Mouse (Mus musculus) cerebellum, adult 11 months (tissue): ENCODE data around the gene Acaca.
"Not testable (repeated sequence)": the region's sequence is repeated elsewhere in the genome, so short reads cannot be mapped to it uniquely, and the experiment has no call there.

Experiments used
- DNase-seq: peaks from one replicate; pipeline ENCODE4 v3.0.0; 2022

The Acaca gene

DNA sequence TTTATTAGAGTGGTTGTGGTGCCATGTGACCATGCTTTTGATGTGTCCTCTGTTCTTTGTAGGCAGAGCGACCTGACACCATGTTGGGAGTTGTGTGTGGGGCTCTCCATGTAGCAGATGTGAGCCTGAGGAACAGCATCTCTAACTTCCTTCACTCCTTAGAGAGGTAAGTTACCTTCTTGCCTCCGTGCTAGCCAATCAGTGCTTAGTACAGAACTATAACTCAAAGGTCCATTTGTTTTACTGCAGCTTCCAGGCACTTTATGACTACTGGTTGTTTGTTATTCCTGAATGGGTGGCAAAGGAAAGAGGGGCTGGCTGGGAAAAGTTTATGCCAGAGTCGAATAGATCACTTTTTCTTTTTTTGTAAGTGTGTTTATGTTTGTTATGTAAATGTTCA lies 121.7 kb downstream of the Acaca start:
- no peak for DNase-seq

DNA sequence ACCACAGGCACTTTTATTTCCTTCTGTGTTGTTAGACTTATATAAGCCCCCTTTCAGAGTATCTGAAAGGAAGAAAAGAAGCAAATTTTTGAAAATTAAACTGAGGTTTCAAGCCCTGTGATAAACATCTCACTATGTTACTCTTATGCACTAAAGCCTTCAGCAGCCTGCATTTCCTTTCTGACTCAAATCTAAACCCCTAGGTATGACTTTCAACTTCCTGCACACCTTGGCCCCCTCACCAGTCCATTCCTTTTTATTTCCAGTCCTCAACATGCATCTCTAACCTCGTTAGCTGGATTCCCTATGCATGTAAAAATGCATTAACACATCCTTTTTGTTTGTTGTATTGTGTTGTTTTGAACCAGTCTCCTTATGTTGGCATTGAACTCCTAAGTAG lies 123.0 kb downstream of the Acaca start:
- no peak for DNase-seq

DNA sequence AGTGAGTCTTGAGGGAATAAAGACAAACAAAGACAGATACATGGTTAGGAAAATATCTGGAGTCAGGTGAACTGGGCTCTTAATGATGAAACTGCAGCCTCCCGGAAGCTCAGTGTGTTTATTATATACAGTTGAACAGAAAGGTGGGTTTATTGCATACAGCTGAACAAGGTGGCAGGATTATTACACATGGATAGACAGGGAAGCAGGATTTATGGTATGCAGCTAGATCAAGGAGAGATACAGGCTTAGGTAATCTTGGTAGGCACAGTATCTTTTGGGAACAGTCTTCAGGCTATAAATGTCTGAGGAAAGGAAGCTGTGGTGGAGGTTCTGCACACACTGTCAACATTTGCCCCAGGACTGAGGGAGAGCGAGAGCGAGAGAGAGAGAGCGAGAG lies 126.4 kb downstream of the Acaca start:
- DNase-seq: no peak

DNA sequence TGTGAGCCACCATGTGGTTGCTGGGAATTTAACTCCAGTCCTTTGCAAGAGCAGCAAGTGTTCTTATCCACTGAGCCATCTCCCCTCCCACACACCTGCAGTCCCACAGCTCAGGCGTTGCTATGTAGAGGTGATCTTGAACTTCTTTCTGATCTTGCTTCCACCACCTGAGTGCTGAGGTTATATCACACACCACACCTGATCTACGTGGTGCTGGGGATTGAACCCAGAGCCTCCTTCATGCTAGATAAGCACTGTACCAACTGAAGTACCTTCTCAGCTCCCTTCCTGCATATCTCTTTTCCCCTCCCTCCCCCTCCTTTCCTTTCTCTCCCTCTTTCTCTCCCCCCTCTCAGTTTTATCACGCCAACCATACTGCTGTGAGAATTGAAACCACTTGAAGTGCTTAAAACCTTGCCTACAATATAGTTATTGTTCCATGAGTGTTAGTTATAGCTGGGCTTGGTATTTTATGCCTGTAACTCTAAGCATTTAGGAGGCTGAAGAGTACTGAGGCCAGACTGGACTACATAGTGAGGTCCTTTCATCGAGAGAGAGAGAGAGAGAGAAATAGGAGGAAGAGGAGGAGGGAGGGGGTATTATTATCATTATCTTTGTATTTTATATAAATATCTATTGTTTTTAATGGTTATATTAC lies 128.7 kb downstream of the Acaca start:
- DNase-seq: no peak

GRCm38 (mm10) chr11:84264490-84264889 lies 135.0 kb downstream of the Acaca start:
- no peak for DNase-seq

GRCm38 (mm10) chr11:84268068-84268467 lies 138.6 kb downstream of the Acaca start:
- DNase-seq: no peak

DNA sequence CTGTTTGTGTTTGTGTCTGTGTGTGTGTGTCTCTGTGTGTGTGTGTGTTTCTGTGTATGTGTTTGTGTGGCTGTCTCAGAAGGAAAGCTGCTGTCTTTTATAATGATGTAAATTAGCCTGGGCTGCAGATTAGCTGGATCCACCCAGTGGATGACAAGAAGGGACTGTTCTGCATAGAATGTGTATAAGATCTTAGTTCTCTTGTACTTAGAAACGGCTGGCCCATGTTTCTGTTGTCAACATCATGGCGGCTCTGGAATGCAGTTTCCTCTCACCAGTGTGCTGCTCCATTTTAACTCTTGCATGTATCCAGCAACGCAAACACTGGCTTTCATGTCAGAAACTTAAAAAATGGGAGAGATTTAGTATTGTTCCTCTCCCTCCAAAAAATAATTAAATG lies 141.0 kb downstream of the Acaca start:
- no peak for DNase-seq

DNA sequence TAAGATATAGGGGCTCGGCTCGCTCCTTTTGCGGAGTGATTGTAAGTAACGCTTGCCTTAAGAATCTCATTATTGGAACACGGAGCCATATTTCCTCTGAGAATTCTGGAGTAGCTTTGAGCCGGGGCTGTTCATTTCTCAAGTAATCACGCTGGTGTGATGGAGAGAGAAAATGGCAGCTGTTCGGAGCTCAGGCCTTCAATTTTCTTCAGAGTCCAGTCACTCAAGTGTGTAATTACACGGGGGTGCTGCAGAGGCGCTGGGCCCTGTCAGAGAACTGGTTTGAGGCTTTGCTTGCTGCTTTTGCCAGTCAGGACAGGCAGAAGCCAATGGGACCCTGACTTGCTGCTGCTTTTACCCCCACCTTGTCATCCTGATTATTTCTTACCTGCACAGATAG lies 142.5 kb downstream of the Acaca start:
- no peak for DNase-seq

DNA sequence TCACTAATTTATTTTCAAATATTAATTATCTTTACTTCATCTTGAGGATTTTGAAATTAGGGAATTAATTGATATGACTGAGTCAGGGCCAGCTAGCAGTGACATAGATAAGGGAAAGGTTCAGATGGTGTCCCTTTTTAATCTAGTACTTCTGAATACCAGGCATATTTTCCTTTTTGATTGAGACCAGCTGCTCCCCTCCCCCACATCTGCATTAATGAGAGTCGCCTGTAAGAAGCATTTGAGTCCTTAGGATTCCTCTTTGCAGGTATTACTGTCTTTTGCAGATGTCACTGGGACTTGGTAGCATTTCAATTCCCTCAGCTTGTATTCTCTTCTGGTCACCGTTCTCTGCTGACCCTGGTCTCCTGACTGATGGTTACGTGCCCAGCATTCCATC lies 143.1 kb downstream of the Acaca start:
- DNase-seq: no peak

- no peak for DNase-seq
These were observed 147.5 kb downstream of the Acaca start for GRCm38 (mm10) chr11:84276979-84277378.

DNA sequence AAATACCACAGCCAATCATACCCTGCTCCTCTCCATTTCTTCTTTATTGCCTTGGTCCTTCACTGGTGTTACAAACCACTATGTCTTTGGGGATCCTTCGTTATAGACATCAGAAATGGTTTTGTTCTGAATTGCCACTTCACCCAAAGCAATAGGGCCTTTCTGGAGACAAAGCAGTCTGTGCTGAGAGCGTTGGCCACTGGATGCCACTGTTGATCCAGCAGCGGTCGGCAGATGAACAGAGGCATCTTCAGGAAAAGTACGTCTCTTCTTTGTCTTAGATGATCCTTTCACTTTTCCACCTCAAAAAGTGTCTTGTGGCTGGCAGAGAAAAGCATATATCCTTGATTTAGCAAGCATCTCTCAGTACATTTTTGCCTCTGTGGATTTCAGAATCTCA lies 151.8 kb downstream of the Acaca start:
- DNase-seq: no peak

GRCm38 (mm10) chr11:84282944-84283703 lies 153.7 kb downstream of the Acaca start:
- DNase-seq: no peak

- DNase-seq: no peak
These were observed 161.3 kb downstream of the Acaca start for GRCm38 (mm10) chr11:84290781-84291180.

GRCm38 (mm10) chr11:84292532-84292931 lies 163.1 kb downstream of the Acaca start:
- DNase-seq: no peak

DNA sequence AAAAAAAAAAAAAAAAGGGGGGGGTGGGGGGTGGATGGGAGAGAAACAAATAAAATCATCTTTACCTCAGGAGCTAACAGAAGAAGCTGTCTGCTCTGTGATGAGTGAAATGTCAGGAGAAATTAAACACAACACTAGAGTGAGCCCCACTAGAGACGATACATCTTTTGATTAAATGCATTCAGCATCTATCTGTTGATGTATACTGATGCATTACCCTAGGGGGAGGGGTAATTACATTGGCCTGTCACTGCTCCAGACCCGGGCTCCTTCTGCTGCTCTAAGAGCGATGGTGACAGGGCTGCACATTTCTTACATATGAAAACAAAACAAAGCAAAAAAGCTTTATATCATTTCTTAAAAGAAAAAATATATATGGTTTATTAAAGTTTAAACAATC lies 163.8 kb downstream of the Acaca start:
- DNase-seq: no peak

DNA sequence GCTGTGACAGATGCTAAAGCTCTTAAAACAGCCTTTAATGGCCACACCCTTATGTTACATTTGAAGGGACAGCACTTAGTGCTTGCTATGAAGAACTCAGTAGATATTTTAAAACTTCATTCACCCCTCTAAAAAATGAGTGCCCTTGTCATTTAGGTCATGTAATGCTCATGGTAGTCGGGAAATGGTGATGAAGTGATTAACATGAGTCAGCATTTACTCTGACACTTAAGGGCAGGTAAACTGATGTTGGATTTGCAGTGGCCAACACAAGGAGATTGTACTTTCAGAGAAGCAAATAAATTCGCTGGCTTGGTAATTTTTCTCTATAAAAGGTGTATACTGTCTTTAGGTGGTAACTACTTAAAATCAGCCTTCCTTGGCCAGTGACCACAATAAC lies 166.9 kb downstream of the Acaca start:
- DNase-seq: no peak

DNA sequence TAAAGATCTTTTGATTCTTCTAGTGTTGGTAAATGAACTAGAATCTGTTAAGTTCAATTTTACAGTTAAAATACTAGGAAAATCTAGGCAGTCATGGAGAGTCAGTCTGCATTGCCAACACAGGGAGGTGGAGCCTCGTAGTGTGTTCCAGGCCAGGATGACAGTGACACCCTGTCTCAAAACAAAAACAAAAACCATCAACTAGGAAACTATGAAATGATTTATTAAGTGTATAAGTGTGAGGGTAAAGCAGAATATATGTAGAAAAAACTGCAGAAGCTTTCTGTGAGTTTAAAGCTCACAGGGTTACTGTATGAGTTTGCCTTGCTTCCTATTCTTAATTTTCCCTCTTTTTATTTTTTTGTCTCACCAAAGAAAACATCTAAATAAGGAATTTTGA lies 176.0 kb downstream of the Acaca start:
- DNase-seq: no peak

DNA sequence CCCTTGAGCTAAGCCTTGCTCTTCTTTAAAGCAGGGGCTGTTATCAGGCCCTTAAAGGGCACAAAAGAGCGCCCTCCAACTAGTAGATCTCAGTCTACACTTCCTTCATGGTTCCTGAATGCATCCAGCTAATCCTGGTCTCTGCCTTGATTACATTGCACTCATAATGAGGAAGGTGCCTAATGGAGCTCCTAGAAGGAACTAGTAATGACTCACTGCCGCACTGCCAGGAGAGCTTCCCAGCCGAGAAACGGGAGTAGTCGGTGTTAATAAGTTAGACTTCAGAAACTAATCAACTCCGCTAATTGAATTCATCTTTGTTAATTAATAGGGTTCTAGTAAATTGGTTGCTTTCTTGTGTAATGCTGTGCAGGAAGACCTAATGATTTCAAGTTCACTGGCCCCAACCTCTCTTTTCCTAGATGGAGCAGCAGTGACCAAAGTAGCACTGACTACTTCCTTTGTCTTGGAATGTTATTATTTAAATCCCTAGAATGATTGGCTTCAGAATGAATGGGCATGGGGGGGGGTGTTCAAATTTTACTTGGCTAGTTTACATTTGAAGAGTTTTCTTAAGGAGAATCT lies 176.8 kb downstream of the Acaca start:
- no peak for DNase-seq

- no peak for DNase-seq
These were observed 194.7 kb downstream of the Acaca start for GRCm38 (mm10) chr11:84324032-84324752.

- DNase-seq: no peak
These were observed 197.6 kb downstream of the Acaca start for GRCm38 (mm10) chr11:84327086-84327485.

DNA sequence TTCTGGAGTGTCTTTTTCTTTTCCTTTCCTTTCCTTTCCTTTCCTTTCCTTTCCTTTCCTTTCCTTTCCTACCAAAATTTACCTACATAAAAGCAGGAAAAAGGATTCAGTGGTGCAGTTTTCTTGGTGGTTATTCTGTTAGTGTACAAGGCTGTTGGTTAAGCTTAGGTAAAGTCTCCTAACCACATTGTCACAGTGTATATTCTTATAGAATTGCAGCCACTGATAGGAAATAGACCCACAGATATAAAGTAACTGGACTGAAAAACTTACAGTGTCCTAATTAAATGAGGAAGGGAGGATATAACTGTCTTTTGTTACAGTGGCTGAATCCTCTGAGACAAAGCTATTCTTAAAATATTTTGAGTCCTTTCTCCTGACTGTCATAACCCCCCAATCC lies 202.9 kb downstream of the Acaca start:
- no peak for DNase-seq

DNA sequence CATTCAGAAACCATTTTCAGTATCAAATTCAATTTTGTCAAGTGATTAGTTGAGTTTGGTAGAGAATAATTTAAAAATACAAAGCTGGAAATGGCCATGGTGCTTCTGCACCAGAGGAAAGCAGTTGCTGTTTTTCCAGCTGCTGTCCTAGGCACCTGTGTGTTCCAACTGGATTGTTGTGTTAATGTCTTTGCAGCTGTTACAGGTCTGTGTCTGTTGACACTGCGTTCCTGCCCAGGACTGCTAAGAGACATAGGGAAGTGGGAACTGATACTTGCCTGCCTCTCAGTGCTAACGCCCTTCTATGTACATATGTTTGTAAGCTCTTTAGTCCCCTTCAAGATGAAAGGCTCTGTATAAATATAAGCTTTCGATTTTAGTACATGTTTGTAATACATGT lies 203.4 kb downstream of the Acaca start:
- DNase-seq: no peak

GRCm38 (mm10) chr11:84338273-84338672 lies 208.8 kb downstream of the Acaca start:
- not testable (repeated sequence) for DNase-seq

DNA sequence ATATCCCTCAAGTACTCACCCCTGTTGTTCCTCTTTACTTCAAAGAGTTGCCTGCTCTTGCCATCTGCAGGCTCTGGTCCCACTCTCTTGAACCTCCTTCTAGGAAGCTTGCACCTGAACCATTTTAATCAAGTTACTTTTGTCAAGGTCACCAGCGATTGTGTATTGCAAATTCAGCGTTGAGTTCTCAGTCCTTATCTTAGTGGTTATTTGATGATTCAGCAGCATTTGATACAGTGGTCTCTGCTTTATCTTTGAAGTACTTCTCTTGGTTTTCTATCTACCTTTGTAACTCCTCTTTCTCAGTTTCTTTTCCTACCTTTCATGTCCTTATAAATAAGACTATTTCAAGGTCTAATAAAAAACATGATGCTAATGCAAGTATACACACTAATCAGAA lies 211.2 kb downstream of the Acaca start:
- DNase-seq: no peak
